Mouse (Mus musculus): ENCODE measurements around the gene Prickle2.

GRCm38 (mm10) chr6:92469456-92469855, 236.5 kb downstream of the Prickle2 start:
- TF ChIP-seq FLI1 (IDR thresholded peaks at IDR 0.05; ENCODE audit: low read length) = no peak
- no peak for TF ChIP-seq GATA1 (IDR thresholded peaks at IDR 0.05; ENCODE audit: borderline replicate concordance, low read length)
